Mouse (Mus musculus) neutrophil, adult 83 days (primary cell): ENCODE data around the gene 4930469K13Rik. TPM values are rescaled to one million over a fixed set of nuclear protein-coding genes. Genes with fewer than 3 reads are reported as not detected.

Experiments used
- total RNA-seq, 2 experiments: library from RNA; stranded (reverse); gene quantifications; one replicate each; pipeline ENCODE4 v1.2.4; 2023

The 4930469K13Rik gene
- not detected for total RNA-seq

DNA sequence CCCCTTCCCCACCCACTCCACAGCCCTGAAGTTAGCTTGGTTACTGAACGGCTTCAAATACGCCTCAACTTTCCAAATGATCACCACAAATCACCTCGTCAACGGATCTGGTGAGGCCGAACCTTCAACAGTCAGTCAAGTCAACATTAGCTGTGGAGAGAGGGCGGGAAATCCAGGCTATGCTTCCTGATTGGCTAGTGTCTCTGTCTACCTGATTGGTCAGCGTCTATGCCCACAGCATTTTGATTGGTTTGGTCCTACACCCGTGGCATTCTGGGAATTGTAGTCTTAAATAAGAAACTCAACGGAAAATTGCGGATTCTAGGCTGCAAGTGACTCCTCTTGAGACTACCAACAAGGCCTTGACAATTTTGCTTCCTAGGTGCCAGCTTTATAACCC is at the start of gene 4930469K13Rik:
Gene 4930469K13Rik (minus strand): TSS at position 133 of the 400 bp plus-strand sequence.

DNA sequence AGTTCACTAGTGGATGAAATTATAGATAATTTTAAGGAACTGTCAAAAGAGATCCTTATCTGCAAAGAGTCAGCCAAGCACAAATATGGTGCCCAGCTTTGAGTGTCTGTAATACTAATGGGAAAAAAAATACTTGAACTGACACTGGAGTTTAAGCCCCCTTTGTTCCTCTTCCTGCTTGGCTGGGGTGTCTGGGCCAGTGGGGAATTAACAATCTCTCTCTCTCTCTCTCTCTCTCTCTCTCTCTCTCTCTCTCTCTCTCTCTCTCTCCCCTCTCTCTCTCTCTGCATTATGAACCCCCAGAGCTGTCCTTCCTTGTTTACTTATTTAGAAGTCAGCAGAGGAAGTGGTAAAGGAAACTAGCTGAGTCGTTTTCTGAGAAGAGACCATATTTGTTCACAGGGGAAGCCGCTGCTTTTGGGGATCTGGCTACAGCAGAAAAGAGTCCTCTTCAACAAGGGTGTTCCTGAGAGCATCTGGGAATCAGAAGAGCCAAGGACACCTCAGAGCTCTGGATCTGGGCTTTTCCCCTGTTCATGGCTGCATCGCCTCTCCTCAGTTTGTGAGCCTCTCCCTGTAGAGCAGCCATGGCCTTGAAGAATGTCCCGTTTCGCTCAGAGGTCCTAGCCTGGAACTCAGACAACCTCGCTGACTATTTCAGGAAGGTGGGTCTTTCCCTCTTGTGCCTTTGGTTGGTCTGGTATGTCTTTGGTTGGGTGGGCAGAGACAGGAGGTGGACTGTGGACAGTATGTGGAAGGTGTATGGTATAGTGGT is 51.4 kb downstream of the 4930469K13Rik start, which contains the start of gene Lcp2:
Gene Lcp2 (plus strand): TSS at position 154 of the 775 bp plus-strand sequence.

DNA sequence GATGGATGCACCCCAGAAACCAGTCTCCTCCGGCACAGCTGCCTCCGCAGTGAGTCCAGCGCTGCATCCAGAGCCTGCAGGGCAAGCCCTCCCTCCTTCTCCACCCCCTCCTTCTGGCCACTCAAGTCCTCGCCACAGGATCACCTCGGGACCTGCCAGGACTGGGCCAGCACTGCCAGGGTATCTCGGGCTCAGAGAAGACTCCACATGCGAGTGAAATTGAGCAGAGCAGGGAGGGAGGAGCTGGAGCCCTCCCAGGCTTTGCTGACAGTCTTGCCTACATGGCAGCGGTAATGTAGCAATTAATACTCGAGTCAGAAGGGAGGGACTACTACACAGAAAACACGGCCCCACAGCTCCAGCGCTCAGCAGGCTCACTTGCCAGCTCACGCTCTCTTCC is 105.4 kb downstream of the 4930469K13Rik start, which contains the start of gene Kcnip1:
Gene Kcnip1 (minus strand): TSS at position 215 of the 400 bp plus-strand sequence.

GRCm38 (mm10) chr11:33962688-33963407 is 135.5 kb downstream of the 4930469K13Rik start, which contains the start of gene Kcnmb1:
Kcnmb1 (plus strand) TSS chr11:33963013.

Other genes starting within 250 kb of the 4930469K13Rik start
- not detected for gene Kcnmb1, start 135.5 kb downstream of the 4930469K13Rik start, total RNA-seq
- not detected for gene Kcnip1, start 105.4 kb downstream of the 4930469K13Rik start, total RNA-seq
- 100 to 1,000 TPM; 156 to 184 TPM for gene Lcp2, start 51.6 kb downstream of the 4930469K13Rik start, total RNA-seq
- gene Foxi1, start 109.5 kb upstream of the 4930469K13Rik start, total RNA-seq = under 1 TPM in 1 of 2 experiments, not detected in 1; 0.22 TPM
- not detected for gene Fam196b, start 216.3 kb upstream of the 4930469K13Rik start, total RNA-seq